Mouse (Mus musculus): ENCODE measurements at regions not wholly inside any gene's neighbourhood (a gene's known extent, or its start where the extent isn't known, plus 50 kb on each side); places are given as distances from the start of the nearest gene placed in this dataset.

DNA sequence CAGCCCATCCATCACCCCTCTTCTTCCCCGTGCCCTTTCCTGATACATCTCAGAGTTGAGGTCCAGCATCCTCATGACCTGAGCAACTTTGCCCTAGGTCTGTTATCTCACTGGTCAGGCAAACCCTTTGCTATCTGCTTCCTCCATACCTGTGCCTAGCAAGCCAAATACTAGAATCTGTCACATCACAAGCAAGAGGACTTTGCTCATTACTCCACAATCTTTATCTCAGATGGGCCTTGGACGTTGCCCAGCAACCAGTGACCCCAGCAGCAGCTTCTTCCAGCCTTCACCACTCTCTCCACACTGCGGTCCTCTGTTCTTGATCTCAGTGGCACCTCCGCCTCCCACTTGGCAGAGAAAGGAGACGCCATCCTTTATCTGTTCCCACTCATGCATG is 54.4 kb upstream of the Slc2a1 start:
- Histone ChIP-seq H3K4me1 (ENCODE audit: control insufficient read depth in 2 of 2, insufficient read depth in 2 of 2, low read length in 2 of 2, poor library complexity in 1 of 2) (peaks cover 3 to 14% of the 10 kb centered on the region in 2 experiments), H3K9me3 (ENCODE audit: control insufficient read depth, insufficient read depth, low read depth, low read length) (no peaks in the 10 kb centered on the region), H3K27ac (ENCODE audit: insufficient read depth, low read depth, low read length, poor library complexity, severe bottlenecking) (no peak overlapping the region), H3K4me3 (ENCODE audit: insufficient read depth in 1 of 2, low read depth in 1 of 2, low read length in 2 of 2, poor library complexity in 1 of 2, severe bottlenecking in 1 of 2) (no peak overlapping the region), H3K36me3 (ENCODE audit: control insufficient read depth, insufficient read depth, low read length, poor library complexity, severe bottlenecking) (no peaks in the 10 kb centered on the region), H3K9ac (ENCODE audit: insufficient read depth, low read depth, low read length, poor library complexity, severe bottlenecking) (no peak overlapping the region)
- no peak for DNase-seq (ENCODE audit: low read depth, low spot score)
- in situ Hi-C loops (cut with MboI; ENCODE audit: low sequenced_read_pairs in 2 of 2, unreplicated experiment in 2 of 2), result no loop called here
- TF ChIP-seq CHD2 (IDR thresholded peaks at IDR 0.05; ENCODE audit: low read depth, low read length) (no peak), ZC3H11A (IDR thresholded peaks at IDR 0.05; ENCODE audit: borderline replicate concordance, low read depth, low read length) (no peak), HCFC1 (IDR thresholded peaks at IDR 0.05; ENCODE audit: borderline replicate concordance, insufficient read depth, low read length) (no peak), MAFK (IDR thresholded peaks at IDR 0.05; ENCODE audit: insufficient read depth, low read depth, low read length) (no peak), ZNF384 (IDR thresholded peaks at IDR 0.05; ENCODE audit: low read depth, low read length) (no peak)

DNA sequence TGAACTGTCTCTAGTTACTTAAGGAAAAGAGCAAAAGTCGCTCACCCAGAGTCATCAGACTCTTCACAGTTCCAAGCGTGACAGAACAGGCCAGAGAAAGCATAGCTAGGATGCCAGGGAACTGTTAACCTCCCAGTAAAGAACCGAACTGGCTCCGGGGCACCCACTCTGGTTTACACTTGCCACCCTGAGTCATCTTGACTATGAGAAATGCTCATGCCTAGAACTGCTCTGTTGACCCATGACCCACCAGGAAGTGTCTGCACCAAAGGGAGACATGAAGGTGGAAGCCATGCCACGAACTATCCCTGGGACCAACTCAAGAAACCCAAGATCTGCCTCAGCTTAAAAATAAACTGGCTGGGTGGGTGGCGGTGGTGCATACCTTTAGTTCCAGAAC is 51.3 kb upstream of the Slc2a1 start:
- H3K27ac ChIP-seq (ENCODE audit: insufficient read depth, low read depth, low read length, poor library complexity, severe bottlenecking), result no peak overlapping the region
- H3K9me3 ChIP-seq (ENCODE audit: control insufficient read depth, insufficient read depth, low read depth, low read length), result no peaks in the 10 kb centered on the region
- H3K4me3 ChIP-seq (ENCODE audit: insufficient read depth in 1 of 2, low read depth in 1 of 2, low read length in 2 of 2, poor library complexity in 1 of 2, severe bottlenecking in 1 of 2), result no peak overlapping the region
- H3K9ac ChIP-seq (ENCODE audit: insufficient read depth, low read depth, low read length, poor library complexity, severe bottlenecking), result no peak overlapping the region
- no peak for DNase-seq (ENCODE audit: low read depth, low spot score)
- no peaks in the 10 kb centered on the region for H3K36me3 ChIP-seq (ENCODE audit: control insufficient read depth, insufficient read depth, low read length, poor library complexity, severe bottlenecking)
- in situ Hi-C loops (cut with MboI; ENCODE audit: low sequenced_read_pairs in 2 of 2, unreplicated experiment in 2 of 2), result no loop called here
- no peaks in the 10 kb centered on the region for H3K4me1 ChIP-seq (ENCODE audit: control insufficient read depth in 2 of 2, insufficient read depth in 2 of 2, low read length in 2 of 2, poor library complexity in 1 of 2)
- TF ChIP-seq CHD2 (IDR thresholded peaks at IDR 0.05; ENCODE audit: low read depth, low read length), result no peak
- TF ChIP-seq MAFK (IDR thresholded peaks at IDR 0.05; ENCODE audit: insufficient read depth, low read depth, low read length), result no peak
- TF ChIP-seq HCFC1 (IDR thresholded peaks at IDR 0.05; ENCODE audit: borderline replicate concordance, insufficient read depth, low read length), result no peak
- no peak for TF ChIP-seq ZC3H11A (IDR thresholded peaks at IDR 0.05; ENCODE audit: borderline replicate concordance, low read depth, low read length)
- no peak for TF ChIP-seq ZNF384 (IDR thresholded peaks at IDR 0.05; ENCODE audit: low read depth, low read length)

DNA sequence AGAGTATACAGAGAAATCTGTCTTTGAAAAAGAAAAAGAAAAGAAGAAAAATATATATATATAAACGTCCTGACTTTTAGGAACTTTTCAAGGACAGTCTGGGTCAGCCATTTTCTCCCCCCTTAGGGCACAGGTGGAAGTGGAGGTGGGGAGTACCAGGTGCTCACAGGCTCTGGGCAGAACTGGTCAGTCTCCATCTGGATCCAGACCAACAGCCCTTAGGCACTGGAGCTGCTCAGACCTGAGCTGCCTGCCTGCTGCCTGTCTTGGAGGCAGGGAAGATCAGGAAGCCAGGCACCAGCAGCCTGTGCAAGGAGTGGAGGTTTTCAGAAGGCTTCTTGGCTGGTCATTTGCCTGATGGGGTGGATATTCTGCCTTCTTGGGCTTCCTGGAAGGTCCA is 50.7 kb upstream of the Slc2a1 start:
- in situ Hi-C loops (cut with MboI; ENCODE audit: low sequenced_read_pairs in 2 of 2, unreplicated experiment in 2 of 2), result no loop called here
- H3K27ac ChIP-seq (ENCODE audit: insufficient read depth, low read depth, low read length, poor library complexity, severe bottlenecking), result no peak overlapping the region

More for the DNA sequence above, 50.7 kb upstream of the Slc2a1 start:
- no peak for DNase-seq (ENCODE audit: low read depth, low spot score)
- Histone ChIP-seq H3K9ac (ENCODE audit: insufficient read depth, low read depth, low read length, poor library complexity, severe bottlenecking) (no peak overlapping the region), H3K4me1 (ENCODE audit: control insufficient read depth in 2 of 2, insufficient read depth in 2 of 2, low read length in 2 of 2, poor library complexity in 1 of 2) (no peaks in the 10 kb centered on the region), H3K9me3 (ENCODE audit: control insufficient read depth, insufficient read depth, low read depth, low read length) (no peaks in the 10 kb centered on the region), H3K36me3 (ENCODE audit: control insufficient read depth, insufficient read depth, low read length, poor library complexity, severe bottlenecking) (no peaks in the 10 kb centered on the region), H3K4me3 (ENCODE audit: insufficient read depth in 1 of 2, low read depth in 1 of 2, low read length in 2 of 2, poor library complexity in 1 of 2, severe bottlenecking in 1 of 2) (no peak overlapping the region)
- TF ChIP-seq CHD2 (IDR thresholded peaks at IDR 0.05; ENCODE audit: low read depth, low read length) (no peak), ZC3H11A (IDR thresholded peaks at IDR 0.05; ENCODE audit: borderline replicate concordance, low read depth, low read length) (no peak), MAFK (IDR thresholded peaks at IDR 0.05; ENCODE audit: insufficient read depth, low read depth, low read length) (no peak), HCFC1 (IDR thresholded peaks at IDR 0.05; ENCODE audit: borderline replicate concordance, insufficient read depth, low read length) (no peak), ZNF384 (IDR thresholded peaks at IDR 0.05; ENCODE audit: low read depth, low read length) (no peak)

Measured in ES-E14 (cell line).